Mouse (Mus musculus) neural tube, embryonic 15.5 days (tissue): ENCODE data around the gene Inppl1. TPM values are rescaled to one million over a fixed set of nuclear protein-coding genes. Genes with fewer than 3 reads are reported as not detected.

ENCODE experiments used
- ATAC-seq: fragments of 200-750 bp; cut with Nextera tagmentation; 2 replicates; pipeline ENCODE4 v1.8.0; 2017; ENCODE audit warnings: mild to moderate bottlenecking, moderate TSS enrichment, moderate library complexity; ENCODE audit not compliant: low FRiP score
- H3K27ac ChIP-seq: fragments of 300-500 bp; sonication (generic); replicated peaks from 2 replicates; pipeline ENCODE4 v1.5.1; 2015; ENCODE audit warnings: mild to moderate bottlenecking, inconsistent platforms
- H3K27me3 ChIP-seq: fragments of 300-500 bp; sonication (generic); replicated peaks from 2 replicates; pipeline ENCODE4 v1.6.1; 2015; ENCODE audit warnings: inconsistent platforms
- H3K36me3 ChIP-seq: fragments of 300-500 bp; sonication (generic); 2 replicates; pipeline ENCODE4 v1.6.1; 2015; ENCODE audit warnings: inconsistent platforms
- H3K4me1 ChIP-seq: fragments of 300-500 bp; sonication (generic); 2 replicates; pipeline ENCODE4 v1.6.1; 2015; ENCODE audit warnings: inconsistent platforms
- H3K4me2 ChIP-seq: fragments of 300-500 bp; sonication (generic); 2 replicates; pipeline ENCODE4 v1.6.1; 2015; ENCODE audit warnings: inconsistent platforms, mild to moderate bottlenecking, moderate library complexity
- H3K4me3 ChIP-seq: fragments of 300-500 bp; sonication (generic); replicated peaks from 2 replicates; pipeline ENCODE4 v1.5.1; 2015; ENCODE audit warnings: mild to moderate bottlenecking, inconsistent platforms
- H3K9ac ChIP-seq: fragments of 300-500 bp; sonication (generic); replicated peaks from 2 replicates; pipeline ENCODE4 v1.6.1; 2015; ENCODE audit warnings: mild to moderate bottlenecking, inconsistent platforms
- H3K9me3 ChIP-seq: fragments of 300-500 bp; sonication (generic); replicated peaks from 2 replicates; pipeline ENCODE4 v1.6.1; 2016; ENCODE audit warnings: inconsistent platforms
- WGBS: fragments of 180-500 bp; shearing (Covaris S2); methylation state at CpG from one replicate; pipeline ENCODE4 v1.1.7; 2015; ENCODE audit warnings: mixed read lengths; 5-methylcytosine and 5-hydroxymethylcytosine counted together
- polyA plus RNA-seq: library from polyadenylated mRNA; unstranded; fragments of >200 nt; fragmentation: Nextera tagmentation; extraction: Ambion mirVana; gene quantifications from 2 replicates; pipeline ENCODE4 v1.2.1, GENCODE M21; 2015

Gene Inppl1
- 11.5 and 16.2 TPM in 2 replicates for polyA plus RNA-seq

GRCm38 (mm10) chr7:101837606-101838471 is at the start of gene Inppl1:
Gene Inppl1 (minus strand): TSS chr7:101838229.
- H3K27me3 ChIP-seq, result peaks cover 7% of the 10 kb centered on the region; the same call in 1 of the 2 replicates
- H3K27ac ChIP-seq, result peak within 1 kb of the TSS; percentile 87
- WGBS, result under 1% methylated on average over 64 of the region's 64 CpGs
- ATAC-seq, result peak; percentile 70
- H3K4me2 ChIP-seq, result peak within 1 kb of the TSS; percentile 99
- H3K9ac ChIP-seq, result peak within 1 kb of the TSS; percentile 62
- H3K4me1 ChIP-seq, result peaks cover 46% of the 10 kb centered on the region
- no peaks in the 10 kb centered on the region for H3K36me3 ChIP-seq
- H3K9me3 ChIP-seq, result no peaks in the 10 kb centered on the region
- peak within 1 kb of the TSS; percentile 61 for H3K4me3 ChIP-seq

GRCm38 (mm10) chr7:101886274-101886673 is 48.2 kb upstream of the Inppl1 start:
- H3K4me2 ChIP-seq, result no peak overlapping the region
- H3K4me3 ChIP-seq, result no peak overlapping the region
- ATAC-seq, result no peak
- no peak overlapping the region for H3K27ac ChIP-seq
- H3K36me3 ChIP-seq, result no peaks in the 10 kb centered on the region
- H3K9me3 ChIP-seq, result no peaks in the 10 kb centered on the region
- H3K9ac ChIP-seq, result no peak overlapping the region
- H3K27me3 ChIP-seq, result no peaks in the 10 kb centered on the region
- no peaks in the 10 kb centered on the region for H3K4me1 ChIP-seq
- WGBS, result 88% methylated on average over 6 of the region's 6 CpGs

GRCm38 (mm10) chr7:101884160-101884559 is 46.1 kb upstream of the Inppl1 start:
- H3K9ac ChIP-seq, result no peak overlapping the region
- H3K9me3 ChIP-seq, result no peaks in the 10 kb centered on the region
- no peak overlapping the region for H3K4me3 ChIP-seq
- no peaks in the 10 kb centered on the region for H3K27me3 ChIP-seq
- H3K4me1 ChIP-seq, result no peaks in the 10 kb centered on the region
- WGBS, result 96% methylated on average over 4 of the region's 4 CpGs
- H3K36me3 ChIP-seq, result no peaks in the 10 kb centered on the region
- H3K27ac ChIP-seq, result no peak overlapping the region
- ATAC-seq, result no peak
- H3K4me2 ChIP-seq, result no peak overlapping the region

GRCm38 (mm10) chr7:101882413-101883154 is 44.6 kb upstream of the Inppl1 start:
- ATAC-seq, result no peak
- H3K4me3 ChIP-seq, result no peak overlapping the region
- no peak overlapping the region for H3K4me2 ChIP-seq
- H3K27me3 ChIP-seq, result no peaks in the 10 kb centered on the region
- H3K9me3 ChIP-seq, result no peaks in the 10 kb centered on the region
- no peak overlapping the region for H3K9ac ChIP-seq
- WGBS, result 61% methylated on average over 9 of the region's 9 CpGs
- no peaks in the 10 kb centered on the region for H3K36me3 ChIP-seq
- no peak overlapping the region for H3K27ac ChIP-seq
- no peaks in the 10 kb centered on the region for H3K4me1 ChIP-seq

- WGBS, result 82% methylated on average over 4 of the region's 4 CpGs
- Histone ChIP-seq H3K4me2 (no peak overlapping the region), H3K27ac (no peak overlapping the region), H3K4me3 (no peak overlapping the region), H3K4me1 (no peaks in the 10 kb centered on the region), H3K27me3 (no peaks in the 10 kb centered on the region), H3K9me3 (no peaks in the 10 kb centered on the region), H3K36me3 (no peaks in the 10 kb centered on the region), H3K9ac (no peak overlapping the region)
- no peak for ATAC-seq
Measured at GRCm38 (mm10) chr7:101880855-101881254, 42.8 kb upstream of the Inppl1 start.

- no peaks in the 10 kb centered on the region for H3K9me3 ChIP-seq
- no peak overlapping the region for H3K9ac ChIP-seq
- H3K27me3 ChIP-seq, result no peaks in the 10 kb centered on the region
- H3K27ac ChIP-seq, result no peak overlapping the region
- H3K4me1 ChIP-seq, result no peaks in the 10 kb centered on the region
- no peak for ATAC-seq
- 96% methylated on average over 1 of the region's 1 CpGs for WGBS
- no peak overlapping the region for H3K4me2 ChIP-seq
- H3K4me3 ChIP-seq, result no peak overlapping the region
- no peaks in the 10 kb centered on the region for H3K36me3 ChIP-seq
Measured at GRCm38 (mm10) chr7:101875978-101876377, 37.9 kb upstream of the Inppl1 start.

GRCm38 (mm10) chr7:101871296-101871695 is 33.3 kb upstream of the Inppl1 start:
- H3K36me3 ChIP-seq, result no peaks in the 10 kb centered on the region
- no peaks in the 10 kb centered on the region for H3K27me3 ChIP-seq
- H3K9ac ChIP-seq, result no peak overlapping the region
- H3K27ac ChIP-seq, result no peak overlapping the region
- H3K4me3 ChIP-seq, result no peak overlapping the region
- no peaks in the 10 kb centered on the region for H3K4me1 ChIP-seq
- ATAC-seq, result no peak
- no peaks in the 10 kb centered on the region for H3K9me3 ChIP-seq
- WGBS, result 85% methylated on average over 3 of the region's 3 CpGs
- no peak overlapping the region for H3K4me2 ChIP-seq

GRCm38 (mm10) chr7:101870629-101871028 is 32.6 kb upstream of the Inppl1 start, which contains the start of gene Folr1:
Gene Folr1 (minus strand): TSS chr7:101870788.
- no peak for ATAC-seq
- Histone ChIP-seq H3K27ac (no peak within 1 kb of the TSS), H3K27me3 (no peaks in the 10 kb centered on the region), H3K9me3 (no peaks in the 10 kb centered on the region), H3K4me2 (no peak within 1 kb of the TSS), H3K36me3 (no peaks in the 10 kb centered on the region), H3K4me3 (no peak within 1 kb of the TSS), H3K9ac (no peak within 1 kb of the TSS), H3K4me1 (no peaks in the 10 kb centered on the region)
- WGBS, result 32% methylated on average over 2 of the region's 2 CpGs

GRCm38 (mm10) chr7:101869163-101869500 is 31.1 kb upstream of the Inppl1 start:
- Histone ChIP-seq H3K9me3 (no peaks in the 10 kb centered on the region), H3K27ac (no peak overlapping the region), H3K27me3 (no peaks in the 10 kb centered on the region), H3K36me3 (no peaks in the 10 kb centered on the region), H3K4me3 (no peak overlapping the region), H3K4me1 (no peaks in the 10 kb centered on the region), H3K4me2 (no peak overlapping the region), H3K9ac (no peak overlapping the region)
- WGBS, result 64% methylated on average over 7 of the region's 7 CpGs
- ATAC-seq, result no peak

GRCm38 (mm10) chr7:101868241-101869162 is 30.5 kb upstream of the Inppl1 start:
- no peaks in the 10 kb centered on the region for H3K36me3 ChIP-seq
- H3K4me1 ChIP-seq, result no peaks in the 10 kb centered on the region
- H3K27me3 ChIP-seq, result no peaks in the 10 kb centered on the region
- H3K4me2 ChIP-seq, result no peak overlapping the region
- H3K4me3 ChIP-seq, result no peak overlapping the region
- H3K9me3 ChIP-seq, result no peaks in the 10 kb centered on the region
- ATAC-seq, result no peak
- H3K9ac ChIP-seq, result no peak overlapping the region
- WGBS, result 63% methylated on average over 13 of the region's 13 CpGs
- H3K27ac ChIP-seq, result no peak overlapping the region

GRCm38 (mm10) chr7:101867482-101867881 is 29.5 kb upstream of the Inppl1 start:
- no peaks in the 10 kb centered on the region for H3K4me1 ChIP-seq
- no peaks in the 10 kb centered on the region for H3K27me3 ChIP-seq
- H3K9me3 ChIP-seq, result no peaks in the 10 kb centered on the region
- no peaks in the 10 kb centered on the region for H3K36me3 ChIP-seq
- 93% methylated on average over 4 of the region's 4 CpGs for WGBS
- H3K27ac ChIP-seq, result no peak overlapping the region
- H3K4me3 ChIP-seq, result no peak overlapping the region
- no peak overlapping the region for H3K9ac ChIP-seq
- H3K4me2 ChIP-seq, result no peak overlapping the region
- no peak for ATAC-seq
